Mouse (Mus musculus): ENCODE measurements at regions not wholly inside any gene's neighbourhood (a gene's known extent, or its start where the extent isn't known, plus 50 kb on each side); places are given as distances from the start of the nearest gene placed in this dataset.

GRCm38 (mm10) chr10:99573997-99574396 lies 185.5 kb downstream of the Csl start:
- TF ChIP-seq CTCF (IDR thresholded peaks at IDR 0.05; ENCODE audit: control insufficient read depth, insufficient read depth, insufficient read length), result no peak
- no peak for TF ChIP-seq USF1 (IDR thresholded peaks at IDR 0.05; ENCODE audit: low read depth)
- TF ChIP-seq MAX (IDR thresholded peaks at IDR 0.05), result no peak
- TF ChIP-seq CEBPB (IDR thresholded peaks at IDR 0.05; ENCODE audit: low read depth), result peak; percentile 49
- TF ChIP-seq MYOD1 (IDR thresholded peaks at IDR 0.05; ENCODE audit: control insufficient read depth, insufficient read length, low read depth), result no peak
- no peak for TF ChIP-seq MYOG (IDR thresholded peaks at IDR 0.05; ENCODE audit: control insufficient read depth, extremely low read depth, insufficient read length)
